Mouse (Mus musculus) forebrain, embryonic 11.5 days (tissue): ENCODE measurements around the gene Tspo. TPM values are rescaled to one million over a fixed set of nuclear protein-coding genes. Genes with fewer than 3 reads are reported as not detected.

Source experiments
- ATAC-seq: fragments of 200-750 bp; cut with Nextera tagmentation; replicated peaks from 2 replicates; pipeline ENCODE4 v1.8.0; 2017; ENCODE audit warnings: moderate TSS enrichment; ENCODE audit not compliant: low FRiP score
- DNase-seq: peaks from one replicate; pipeline ENCODE4 v3.0.0-alpha.2; 2017; ENCODE audit warnings: low spot score
- H3K27ac ChIP-seq: fragments of 300-500 bp; sonication (generic); 2 replicates; pipeline ENCODE4 v1.5.1; 2014; ENCODE audit warnings: low read depth, low read length
- H3K27me3 ChIP-seq: fragments of 300-500 bp; sonication (generic); 2 replicates; pipeline ENCODE4 v1.6.1; 2014; ENCODE audit warnings: mild to moderate bottlenecking, low read length, mixed read lengths; ENCODE audit not compliant: control insufficient read depth, insufficient read depth
- H3K36me3 ChIP-seq: fragments of 300-500 bp; sonication (generic); 2 replicates; pipeline ENCODE4 v1.6.1; 2014; ENCODE audit warnings: mild to moderate bottlenecking, low read length, moderate library complexity, mixed read lengths; ENCODE audit not compliant: control insufficient read depth, insufficient read depth
- H3K4me1 ChIP-seq: fragments of 300-500 bp; sonication (generic); replicated peaks from 2 replicates; pipeline ENCODE4 v1.6.1; 2014; ENCODE audit warnings: low read length, mixed read lengths; ENCODE audit not compliant: control insufficient read depth, insufficient read depth
- H3K4me2 ChIP-seq: fragments of 300-500 bp; sonication (generic); 2 replicates; pipeline ENCODE4 v1.6.1; 2014; ENCODE audit warnings: low read depth, mild to moderate bottlenecking, low read length, moderate library complexity, mixed read lengths; ENCODE audit not compliant: severe bottlenecking
- H3K4me3 ChIP-seq: fragments of 300-500 bp; sonication (generic); 2 replicates; pipeline ENCODE4 v1.5.1; 2014; ENCODE audit warnings: low read depth, low read length
- H3K9ac ChIP-seq: fragments of 300-500 bp; sonication (generic); 2 replicates; pipeline ENCODE4 v1.6.1; 2014; ENCODE audit warnings: low read length
- H3K9me3 ChIP-seq: fragments of 300-500 bp; sonication (generic); 2 replicates; pipeline ENCODE4 v1.6.1; 2016; ENCODE audit warnings: low read length, mixed read lengths; ENCODE audit not compliant: control insufficient read depth
- WGBS: fragments of 180-500 bp; shearing (Covaris S2); extraction: QIAGEN DNeasy Blood & Tissue Kit; methylation state at CpG from one replicate; pipeline ENCODE4 v1.1.7; 2014; 5-methylcytosine and 5-hydroxymethylcytosine counted together
- polyA plus RNA-seq: library from polyadenylated mRNA; unstranded; fragments of >200 nt; fragmentation: Nextera tagmentation; extraction: Ambion mirVana; gene quantifications from 2 replicates; pipeline ENCODE4 v1.2.1, GENCODE M21; 2014

Gene Tspo
- polyA plus RNA-seq, 1 experiment from 2014 or later = 28.4 TPM

GRCm38 (mm10) chr15:83568544-83568943 lies 5.2 kb downstream of the Tspo start:
- no peak overlapping the region for H3K9ac ChIP-seq
- H3K4me1 ChIP-seq = peaks cover 4% of the 10 kb centered on the region; the same call in 1 of the 2 replicates
- 95% methylated on average over 5 of the region's 5 CpGs for whole genome bisulfite sequencing
- H3K4me2 ChIP-seq = no peak overlapping the region
- H3K27ac ChIP-seq = no peak overlapping the region
- no peaks in the 10 kb centered on the region for H3K27me3 ChIP-seq
- H3K36me3 ChIP-seq = no peaks in the 10 kb centered on the region
- no peak overlapping the region for H3K4me3 ChIP-seq
- H3K9me3 ChIP-seq = no peaks in the 10 kb centered on the region
- DNase-seq = no peak
- ATAC-seq = no peak

GRCm38 (mm10) chr15:83569682-83570081 lies 6.3 kb downstream of the Tspo start:
- 60% methylated on average over 11 of the region's 11 CpGs for WGBS
- Histone ChIP-seq H3K36me3 (peaks cover under 1% of the 10 kb centered on the region; the same call in 1 of the 2 replicates), H3K4me2 (no peak overlapping the region), H3K27me3 (no peaks in the 10 kb centered on the region), H3K4me1 (no peaks in the 10 kb centered on the region), H3K4me3 (no peak overlapping the region), H3K27ac (no peak overlapping the region), H3K9ac (no peak overlapping the region), H3K9me3 (no peaks in the 10 kb centered on the region)
- DNase-seq (no peak), ATAC-seq (no peak)

GRCm38 (mm10) chr15:83570641-83571040 lies 7.2 kb downstream of the Tspo start:
- ATAC-seq (no peak), DNase-seq (no peak)
- no peaks in the 10 kb centered on the region for H3K27me3 ChIP-seq
- no peak overlapping the region for H3K9ac ChIP-seq
- H3K4me2 ChIP-seq = no peak overlapping the region
- H3K4me1 ChIP-seq = no peaks in the 10 kb centered on the region
- peaks cover 3% of the 10 kb centered on the region; the same call in 1 of the 2 replicates for H3K36me3 ChIP-seq
- no peak overlapping the region for H3K4me3 ChIP-seq
- WGBS = 70% methylated on average over 2 of the region's 2 CpGs
- H3K9me3 ChIP-seq = no peaks in the 10 kb centered on the region
- no peak overlapping the region for H3K27ac ChIP-seq

GRCm38 (mm10) chr15:83571636-83572035 lies 8.2 kb downstream of the Tspo start:
- Histone ChIP-seq H3K4me3 (no peak overlapping the region), H3K4me1 (no peaks in the 10 kb centered on the region), H3K36me3 (peaks cover 3% of the 10 kb centered on the region; the same call in 1 of the 2 replicates), H3K9ac (no peak overlapping the region), H3K4me2 (no peak overlapping the region), H3K27ac (no peak overlapping the region), H3K27me3 (no peaks in the 10 kb centered on the region), H3K9me3 (no peaks in the 10 kb centered on the region)
- ATAC-seq = no peak
- 86% methylated on average over 5 of the region's 5 CpGs for WGBS
- DNase-seq = no peak

- Histone ChIP-seq H3K27me3 (no peaks in the 10 kb centered on the region), H3K4me1 (no peaks in the 10 kb centered on the region), H3K9me3 (no peaks in the 10 kb centered on the region), H3K9ac (no peak overlapping the region), H3K4me2 (no peak overlapping the region), H3K27ac (no peak overlapping the region), H3K36me3 (peaks cover 5% of the 10 kb centered on the region; the same call in 1 of the 2 replicates), H3K4me3 (no peak overlapping the region)
- DNase-seq (no peak), ATAC-seq (no peak)
- WGBS = 92% methylated on average over 4 of the region's 4 CpGs
Observed at GRCm38 (mm10) chr15:83572132-83572531, 8.7 kb downstream of the Tspo start.

- no peaks in the 10 kb centered on the region for H3K27me3 ChIP-seq
- H3K27ac ChIP-seq = no peak overlapping the region
- H3K4me3 ChIP-seq = no peak overlapping the region
- no peak for DNase-seq
- no peaks in the 10 kb centered on the region for H3K9me3 ChIP-seq
- H3K36me3 ChIP-seq = peaks cover 8% of the 10 kb centered on the region; the same call in 1 of the 2 replicates
- 93% methylated on average over 12 of the region's 12 CpGs for WGBS
- H3K9ac ChIP-seq = no peak overlapping the region
- no peak overlapping the region for H3K4me2 ChIP-seq
- no peaks in the 10 kb centered on the region for H3K4me1 ChIP-seq
- ATAC-seq = no peak
Observed at GRCm38 (mm10) chr15:83573606-83574005, 10.2 kb downstream of the Tspo start.

- peaks cover 13% of the 10 kb centered on the region; the same call in 1 of the 2 replicates for H3K36me3 ChIP-seq
- no peaks in the 10 kb centered on the region for H3K9me3 ChIP-seq
- H3K9ac ChIP-seq = no peak overlapping the region
- 88% methylated on average over 6 of the region's 6 CpGs for WGBS
- no peak for ATAC-seq
- no peak for DNase-seq
- no peak overlapping the region for H3K27ac ChIP-seq
- H3K27me3 ChIP-seq = no peaks in the 10 kb centered on the region
- no peak overlapping the region for H3K4me2 ChIP-seq
- no peaks in the 10 kb centered on the region for H3K4me1 ChIP-seq
- H3K4me3 ChIP-seq = no peak overlapping the region
Observed at GRCm38 (mm10) chr15:83574731-83575351, 11.4 kb downstream of the Tspo start.

GRCm38 (mm10) chr15:83575543-83575942 lies 12.2 kb downstream of the Tspo start:
- Histone ChIP-seq H3K9ac (no peak overlapping the region), H3K27ac (no peak overlapping the region), H3K27me3 (no peaks in the 10 kb centered on the region), H3K4me2 (no peak overlapping the region), H3K4me3 (no peak overlapping the region), H3K9me3 (no peaks in the 10 kb centered on the region), H3K36me3 (peaks cover 16% of the 10 kb centered on the region; the same call in 1 of the 2 replicates), H3K4me1 (no peaks in the 10 kb centered on the region)
- no peak for DNase-seq
- WGBS = 96% methylated on average over 8 of the region's 8 CpGs
- no peak for ATAC-seq

GRCm38 (mm10) chr15:83576651-83577050 lies 13.3 kb downstream of the Tspo start:
- Histone ChIP-seq H3K9me3 (no peaks in the 10 kb centered on the region), H3K27ac (no peak overlapping the region), H3K9ac (no peak overlapping the region), H3K4me1 (no peaks in the 10 kb centered on the region), H3K27me3 (no peaks in the 10 kb centered on the region), H3K36me3 (peaks cover 24% of the 10 kb centered on the region), H3K4me2 (no peak overlapping the region), H3K4me3 (no peak overlapping the region)
- WGBS = 93% methylated on average over 9 of the region's 9 CpGs
- DNase-seq = no peak
- ATAC-seq = no peak
